Mouse (Mus musculus) thymus, adult 2 months (tissue): ENCODE results near the gene Klrb1. TPM values are rescaled to one million over a fixed set of nuclear protein-coding genes. Genes with fewer than 3 reads are reported as not detected.
"Not testable (repeated sequence)": the region's sequence is repeated elsewhere in the genome, so short reads cannot be mapped to it uniquely, and the experiment has no call there.

Experiments
- DNase-seq: peaks from one replicate; pipeline ENCODE4 v3.0.0; 2021
- H3K27ac ChIP-seq: fragments of 200-500 bp; 2 replicates; pipeline ENCODE4 v1.5.1; 2012; ENCODE audit warnings: low read length, control low read depth; ENCODE audit not compliant: control insufficient read depth, insufficient read depth
- H3K27me3 ChIP-seq: fragments of 200-500 bp; 2 replicates; pipeline ENCODE4 v1.6.1; 2012; ENCODE audit warnings: mild to moderate bottlenecking, low read length, moderate library complexity, mixed read lengths; ENCODE audit not compliant: control insufficient read depth, insufficient read depth
- H3K36me3 ChIP-seq: fragments of 200-500 bp; 2 replicates; pipeline ENCODE4 v1.6.1; 2012; ENCODE audit warnings: mild to moderate bottlenecking, low read length, moderate library complexity; ENCODE audit not compliant: control insufficient read depth, insufficient read depth
- H3K4me1 ChIP-seq: fragments of 200-500 bp; replicated peaks from 2 replicates; pipeline ENCODE4 v1.6.1; 2012; ENCODE audit warnings: low read length; ENCODE audit not compliant: control insufficient read depth, insufficient read depth
- H3K4me3 ChIP-seq: fragments of 200-500 bp; 2 replicates; pipeline ENCODE4 v1.5.1; 2012; ENCODE audit warnings: mild to moderate bottlenecking, low read length, control low read depth, moderate library complexity; ENCODE audit not compliant: control insufficient read depth, insufficient read depth
- CTCF ChIP-seq: fragments of 200-500 bp; IDR thresholded peaks from 2 replicates; pipeline ENCODE4 v1.5.1; 2012; ENCODE audit warnings: mild to moderate bottlenecking, control low read depth, low read length, moderate library complexity, borderline replicate concordance; ENCODE audit not compliant: control insufficient read depth, poor library complexity, insufficient read depth; ENCODE audit errors: extremely low read depth
- POLR2A ChIP-seq: fragments of 200-500 bp; IDR thresholded peaks from 2 replicates; pipeline ENCODE4 v1.6.1; 2012; ENCODE audit warnings: mild to moderate bottlenecking, low read length, control low read depth, moderate library complexity; ENCODE audit not compliant: control insufficient read depth, poor library complexity, insufficient read depth; ENCODE audit errors: extremely low read depth
- WGBS: fragments of 180-500 bp; shearing (Covaris S2); methylation state at CpG from one replicate; pipeline ENCODE4 v1.1.7; 2018; 5-methylcytosine and 5-hydroxymethylcytosine counted together
- polyA plus RNA-seq: library from polyadenylated mRNA; depleted of rRNA; stranded (reverse); fragments of >200 nt; gene quantifications from 2 replicates; pipeline ENCODE4 v1.2.3, GENCODE M21; 2012

The Klrb1 gene
- polyA plus RNA-seq, 1 experiment: not detected

GRCm38 (mm10) chr6:128763736-128764523, 41.1 kb upstream of the Klrb1 start:
- 3% methylated on average over 30 of the region's 30 CpGs for WGBS
- peak; percentile 92 for DNase-seq
- peak overlapping the region; percentile 55 for H3K27ac ChIP-seq
- H3K36me3 ChIP-seq: no peaks in the 10 kb centered on the region
- peak overlapping the region; percentile 80 for H3K4me3 ChIP-seq
- H3K27me3 ChIP-seq: no peaks in the 10 kb centered on the region
- peaks cover 16% of the 10 kb centered on the region for H3K4me1 ChIP-seq
- TF ChIP-seq CTCF: peak; percentile 32; the same call in 1 of the 2 replicates
- no peak for TF ChIP-seq POLR2A

DNA sequence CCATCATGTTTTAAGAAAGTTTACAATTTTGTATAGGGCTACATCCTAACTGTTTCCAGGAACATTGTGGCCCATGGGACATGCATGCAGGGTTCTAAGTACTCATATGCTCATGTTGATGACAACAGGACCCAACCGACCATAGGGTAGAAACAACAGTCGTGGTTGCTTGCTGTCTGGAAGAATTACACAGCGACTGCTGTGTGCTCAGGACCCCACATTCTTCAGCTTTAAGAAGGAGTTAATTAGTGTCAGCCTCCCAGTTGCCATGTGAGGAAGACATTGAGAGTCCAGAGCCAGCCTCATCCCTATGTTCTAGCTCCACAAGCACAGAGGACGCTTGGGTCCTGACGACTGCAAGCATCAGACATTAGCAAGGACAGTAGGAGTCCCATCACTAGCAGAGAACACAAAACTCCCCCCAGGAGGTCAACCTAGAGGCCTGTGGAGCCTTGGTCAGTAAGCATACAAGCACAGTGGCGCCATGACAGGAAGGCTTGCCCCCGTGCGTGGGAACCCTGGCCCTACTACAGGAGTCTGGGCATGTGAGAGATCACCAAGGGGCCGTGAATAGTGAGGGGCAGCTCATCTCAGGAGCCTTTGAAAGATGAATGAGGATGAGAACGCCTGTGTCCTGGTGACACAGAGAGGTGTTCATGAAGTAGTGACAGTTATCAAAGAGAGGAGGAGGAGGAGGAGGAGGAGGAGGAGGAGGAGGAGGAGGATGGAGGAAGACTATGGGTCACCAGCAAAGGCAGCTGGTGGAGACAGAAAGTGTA, 40.2 kb upstream of the Klrb1 start:
- not testable (repeated sequence) for H3K27me3 ChIP-seq, H3K4me3 ChIP-seq, DNase-seq, H3K36me3 ChIP-seq, H3K27ac ChIP-seq
- peaks cover 16% of the 10 kb centered on the region for H3K4me1 ChIP-seq
- 90% methylated on average over 10 of the region's 10 CpGs for WGBS

DNA sequence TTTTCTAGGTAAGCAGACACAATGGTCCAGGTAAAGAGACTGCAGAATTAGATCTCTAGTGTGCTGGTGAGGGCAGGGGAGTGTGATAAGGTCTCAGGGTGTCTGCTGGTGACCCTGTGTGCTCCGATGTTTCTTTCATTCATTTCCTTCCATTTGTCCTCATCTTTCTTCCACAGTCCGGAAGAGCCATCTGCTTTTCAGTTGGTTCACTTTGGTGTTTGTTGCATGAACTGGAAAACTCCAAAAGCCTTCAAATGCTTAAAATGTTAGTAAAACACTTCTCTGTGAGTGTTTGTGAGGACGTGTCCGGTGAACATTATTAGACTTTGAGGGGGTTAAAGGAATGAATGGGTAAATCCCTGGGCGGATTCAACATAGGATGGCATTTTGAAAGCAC, 38.3 kb upstream of the Klrb1 start:
- peak overlapping the region; percentile 78 for H3K4me3 ChIP-seq
- DNase-seq: no peak
- peaks cover 16% of the 10 kb centered on the region for H3K4me1 ChIP-seq
- TF ChIP-seq CTCF (no peak), POLR2A (no peak)
- 76% methylated on average over 5 of the region's 5 CpGs for WGBS
- no peak overlapping the region for H3K27ac ChIP-seq
- H3K36me3 ChIP-seq: no peaks in the 10 kb centered on the region
- no peaks in the 10 kb centered on the region for H3K27me3 ChIP-seq

DNA sequence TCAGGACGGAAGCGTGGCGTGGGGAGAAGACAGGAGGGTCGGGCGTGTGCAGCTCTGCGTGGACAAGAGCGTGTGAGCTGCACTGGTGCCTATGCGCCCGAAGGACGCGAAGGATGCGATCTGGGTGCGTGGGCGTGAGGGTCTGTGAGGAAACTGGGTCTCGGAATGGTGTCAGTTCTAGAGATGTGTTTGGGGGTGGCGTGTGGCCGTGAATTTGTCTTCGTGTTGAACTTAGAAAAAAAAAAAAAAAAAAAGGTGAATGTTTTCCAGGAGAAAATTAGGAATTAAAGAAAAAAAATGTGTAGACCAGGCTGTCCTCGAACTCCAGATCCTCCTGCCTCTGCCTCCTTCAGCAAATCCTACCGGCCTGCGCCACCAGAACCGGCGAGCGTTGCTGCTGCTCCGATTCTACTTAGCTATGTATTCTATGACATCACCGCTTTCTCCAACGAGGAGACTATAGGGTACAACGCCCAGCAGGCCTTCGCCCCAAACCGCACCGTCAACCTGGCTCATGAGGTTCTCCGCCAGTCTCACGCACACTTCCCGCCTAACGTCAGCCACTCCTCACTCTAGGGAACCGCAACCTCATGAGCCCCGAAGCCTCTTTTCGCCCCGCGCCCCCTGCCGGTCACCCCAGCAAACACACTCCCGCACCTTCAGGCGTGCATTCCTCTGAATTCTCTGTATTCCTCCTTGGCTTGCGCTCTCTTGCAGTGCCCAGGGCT, 37.7 kb upstream of the Klrb1 start:
- under 1% methylated on average over 44 of the region's 44 CpGs for WGBS
- Histone ChIP-seq H3K4me1 (peaks cover 16% of the 10 kb centered on the region), H3K4me3 (peak overlapping the region; percentile 78), H3K27ac (peak overlapping the region; percentile 76)
- peak; percentile 88; the same call in 1 of the 2 replicates for TF ChIP-seq CTCF
- H3K27me3 ChIP-seq, H3K36me3 ChIP-seq: not testable (repeated sequence)
- peak; percentile 84 for DNase-seq

DNA sequence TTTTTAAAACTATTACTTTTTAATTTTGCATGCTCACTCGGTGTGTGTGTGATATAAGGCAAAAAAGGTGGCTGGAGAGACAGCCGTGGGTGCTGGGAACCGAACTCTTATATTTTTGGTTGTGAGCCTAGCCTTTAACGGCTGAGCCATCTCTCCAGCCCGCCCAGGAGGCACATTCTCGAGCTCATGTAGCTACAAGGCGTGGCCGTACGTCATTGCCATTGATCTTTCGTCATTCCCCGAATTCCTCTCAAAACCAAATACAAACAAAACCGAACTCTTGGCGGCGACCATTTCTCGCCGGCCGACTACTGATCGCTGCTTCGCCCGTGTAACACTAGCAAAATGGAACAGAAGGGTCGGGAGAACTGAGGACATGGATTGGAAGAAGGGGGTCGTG, 37.2 kb upstream of the Klrb1 start:
- peak; percentile 88 for DNase-seq
- WGBS: under 1% methylated on average over 22 of the region's 22 CpGs

GRCm38 (mm10) chr6:128759221-128759950, 36.5 kb upstream of the Klrb1 start:
- H3K4me3 ChIP-seq: no peak overlapping the region
- WGBS: 94% methylated on average over 5 of the region's 5 CpGs
- H3K36me3 ChIP-seq: no peaks in the 10 kb centered on the region
- H3K27me3 ChIP-seq: no peaks in the 10 kb centered on the region
- TF ChIP-seq CTCF (no peak), POLR2A (no peak)
- peaks cover 16% of the 10 kb centered on the region for H3K4me1 ChIP-seq
- DNase-seq: no peak
- H3K27ac ChIP-seq: no peak overlapping the region

More for the DNA sequence above, 37.2 kb upstream of the Klrb1 start:
- H3K4me3 ChIP-seq: peak overlapping the region; percentile 78
- peaks cover 16% of the 10 kb centered on the region for H3K4me1 ChIP-seq
- H3K36me3 ChIP-seq, H3K27me3 ChIP-seq: not testable (repeated sequence)
- H3K27ac ChIP-seq: peak overlapping the region; percentile 76

GRCm38 (mm10) chr6:128755402-128755763, 32.5 kb upstream of the Klrb1 start:
- H3K4me3 ChIP-seq, H3K36me3 ChIP-seq, H3K27ac ChIP-seq, DNase-seq, H3K4me1 ChIP-seq, H3K27me3 ChIP-seq: not testable (repeated sequence)
- WGBS: 89% methylated on average over 4 of the region's 4 CpGs

GRCm38 (mm10) chr6:128754748-128755401, 32.0 kb upstream of the Klrb1 start:
- H3K36me3 ChIP-seq, H3K4me3 ChIP-seq, H3K27me3 ChIP-seq, DNase-seq, H3K27ac ChIP-seq, H3K4me1 ChIP-seq: not testable (repeated sequence)
- 91% methylated on average over 12 of the region's 12 CpGs for whole genome bisulfite sequencing

DNA sequence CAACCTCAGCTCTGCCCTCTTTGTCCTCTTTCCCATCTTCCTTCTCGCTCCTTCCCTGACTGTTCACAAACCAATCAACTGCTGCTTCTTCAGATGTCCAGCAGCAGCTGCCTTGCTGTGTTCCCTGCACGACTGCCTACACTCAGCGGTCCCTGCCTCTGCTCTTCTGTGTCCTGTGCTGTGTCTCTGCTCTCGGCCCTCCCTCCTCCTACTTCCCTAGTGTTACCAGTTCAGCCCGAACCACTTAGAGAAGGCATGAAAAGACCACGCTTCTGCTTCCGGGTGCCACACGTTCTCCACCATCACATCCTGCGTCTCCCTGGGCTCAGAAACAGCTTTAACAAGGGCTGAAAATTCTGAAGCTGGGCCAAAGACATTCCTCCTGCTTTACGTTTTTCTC, 31.4 kb upstream of the Klrb1 start:
- DNase-seq: peak; percentile 28
- not testable (repeated sequence) for H3K27ac ChIP-seq, H3K27me3 ChIP-seq, H3K36me3 ChIP-seq, H3K4me1 ChIP-seq
- H3K4me3 ChIP-seq: peak overlapping the region; percentile 48
- 14% methylated on average over 10 of the region's 10 CpGs for WGBS
